Mouse (Mus musculus) bone marrow macrophage, adult 2 months (primary cell): Measurements from ENCODE around the gene Gm8180.
"Not testable (repeated sequence)": the region's sequence is repeated elsewhere in the genome, so short reads cannot be mapped to it uniquely, and the experiment has no call there.

Source experiments
- CTCF ChIP-seq: IDR thresholded peaks from 2 replicates; pipeline ENCODE4 v1.5.1; 2012; ENCODE audit warnings: low read depth, mild to moderate bottlenecking, low read length, moderate library complexity
- POLR2A ChIP-seq: IDR thresholded peaks from 2 replicates; pipeline ENCODE4 v1.6.1; 2012; ENCODE audit warnings: mild to moderate bottlenecking, low read depth, low read length, borderline replicate concordance

- not testable (repeated sequence) for TF ChIP-seq POLR2A, CTCF
These were observed 37.0 kb downstream of the Gm8180 start, which contains the start of gene Gm6526 for GRCm38 (mm10) chr14:43747566-43747965.
